Mouse (Mus musculus) kidney, postnatal 0 days (tissue): ENCODE measurements at regions not wholly inside any gene's neighbourhood (a gene's known extent, or its start where the extent isn't known, plus 50 kb on each side); places are given as distances from the start of the nearest gene placed in this dataset.

Experiments used
- ATAC-seq: fragments of 200-750 bp; cut with Nextera tagmentation; replicated peaks from 2 replicates; pipeline ENCODE4 v1.8.0; 2017; ENCODE audit warnings: low read depth, moderate number of reproducible peaks, moderate TSS enrichment, moderate library complexity; ENCODE audit not compliant: low FRiP score
- DNase-seq: peaks from one replicate; pipeline ENCODE4 v3.0.0-alpha.2; 2016; ENCODE audit warnings: low spot score
- H3K27ac ChIP-seq: fragments of 300-500 bp; sonication (generic); 2 replicates; pipeline ENCODE4 v1.5.1; 2014; ENCODE audit warnings: mild to moderate bottlenecking
- H3K27me3 ChIP-seq: fragments of 300-500 bp; sonication (generic); 2 replicates; pipeline ENCODE4 v1.6.1; 2014; ENCODE audit warnings: low read length, mixed read lengths; ENCODE audit not compliant: insufficient read depth
- H3K36me3 ChIP-seq: fragments of 300-500 bp; sonication (generic); 2 replicates; pipeline ENCODE4 v1.6.1; 2014; ENCODE audit warnings: low read length, mixed read lengths; ENCODE audit not compliant: insufficient read depth
- H3K4me1 ChIP-seq: fragments of 300-500 bp; sonication (generic); replicated peaks from 2 replicates; pipeline ENCODE4 v1.6.1; 2014; ENCODE audit warnings: antibody characterized with exemption, low read length, mixed read lengths; ENCODE audit not compliant: insufficient read depth
- H3K4me2 ChIP-seq: fragments of 300-500 bp; sonication (generic); 2 replicates; pipeline ENCODE4 v1.6.1; 2014; ENCODE audit warnings: mild to moderate bottlenecking, low read length, moderate library complexity, mixed read lengths
- H3K4me3 ChIP-seq: fragments of 300-500 bp; sonication (generic); replicated peaks from 2 replicates; pipeline ENCODE4 v1.5.1; 2014; ENCODE audit warnings: low read depth, low read length
- H3K9ac ChIP-seq: fragments of 300-500 bp; sonication (generic); 2 replicates; pipeline ENCODE4 v1.6.1; 2014; ENCODE audit warnings: low read depth, low read length
- H3K9me3 ChIP-seq: fragments of 300-500 bp; sonication (generic); replicated peaks from 2 replicates; pipeline ENCODE4 v1.6.1; 2016; ENCODE audit warnings: low read length, inconsistent platforms, mixed read lengths
- CTCF ChIP-seq: IDR thresholded peaks from 2 replicates; pipeline ENCODE4 v1.5.1; 2016; ENCODE audit warnings: antibody characterized with exemption, low read depth, mild to moderate bottlenecking, moderate library complexity
- WGBS: fragments of 180-500 bp; shearing (Covaris S2); extraction: QIAGEN DNeasy Blood & Tissue Kit; methylation state at CpG from one replicate; pipeline ENCODE4 v1.1.7; 2014; 5-methylcytosine and 5-hydroxymethylcytosine counted together

DNA sequence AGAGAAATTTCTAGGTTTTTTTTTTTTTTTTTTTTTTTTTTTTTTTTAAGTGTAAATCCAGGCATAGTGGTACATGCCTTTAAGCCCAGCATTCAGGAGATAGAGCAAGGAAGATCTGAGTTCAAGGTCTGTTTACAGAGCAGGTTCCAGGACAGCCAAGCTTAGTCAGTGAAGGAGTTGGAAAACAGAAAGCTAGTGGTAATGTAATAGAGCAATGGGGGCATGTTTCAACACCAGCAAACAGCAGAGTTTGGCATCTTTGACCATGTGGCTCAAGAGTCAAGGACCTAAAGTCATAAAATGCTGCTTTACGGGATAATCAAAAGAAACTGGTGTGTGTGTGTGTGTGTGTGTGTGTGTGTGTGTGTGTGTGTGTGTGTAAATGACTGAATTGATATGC lies 113.3 kb upstream of the Slc25a13 start:
- no peak overlapping the region for H3K4me3 ChIP-seq
- no peak for ATAC-seq
- no peaks in the 10 kb centered on the region for H3K36me3 ChIP-seq
- no peak overlapping the region for H3K27ac ChIP-seq
- H3K27me3 ChIP-seq = no peaks in the 10 kb centered on the region
- no peaks in the 10 kb centered on the region for H3K4me1 ChIP-seq
- no peak for TF ChIP-seq CTCF
- 100% methylated on average over 1 of the region's 1 CpGs for WGBS
- no peaks in the 10 kb centered on the region; the same call in 1 of the 2 replicates for H3K9me3 ChIP-seq
- no peak overlapping the region for H3K9ac ChIP-seq
- no peak for DNase-seq
- H3K4me2 ChIP-seq = no peak overlapping the region

DNA sequence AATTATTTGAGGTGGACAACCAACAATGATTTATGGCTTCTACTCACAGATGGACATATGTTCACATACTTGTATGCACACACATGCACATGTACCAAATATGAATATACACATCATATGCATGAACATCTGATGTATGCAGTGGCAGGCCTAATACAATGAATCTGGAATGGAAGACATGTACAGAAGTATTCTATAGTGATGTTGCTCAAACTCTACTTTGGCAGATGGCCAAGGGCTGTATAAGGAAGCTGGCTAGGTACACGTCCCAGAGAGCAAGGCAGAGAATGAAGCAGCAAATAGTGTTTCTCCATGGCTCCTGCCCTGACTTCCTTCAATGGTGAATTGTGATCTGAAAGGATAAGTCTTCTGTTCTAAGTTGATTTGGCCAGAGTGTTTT lies 108.5 kb upstream of the Slc25a13 start:
- no peak for ATAC-seq
- H3K4me3 ChIP-seq = no peak overlapping the region
- 23% methylated on average over 1 of the region's 1 CpGs for WGBS
- H3K27ac ChIP-seq = no peak overlapping the region
- no peak for TF ChIP-seq CTCF
- no peak overlapping the region for H3K4me2 ChIP-seq
- no peaks in the 10 kb centered on the region for H3K4me1 ChIP-seq
- H3K27me3 ChIP-seq = no peaks in the 10 kb centered on the region
- DNase-seq = no peak
- no peaks in the 10 kb centered on the region for H3K36me3 ChIP-seq
- H3K9me3 ChIP-seq = no peaks in the 10 kb centered on the region; the same call in 1 of the 2 replicates
- H3K9ac ChIP-seq = no peak overlapping the region

DNA sequence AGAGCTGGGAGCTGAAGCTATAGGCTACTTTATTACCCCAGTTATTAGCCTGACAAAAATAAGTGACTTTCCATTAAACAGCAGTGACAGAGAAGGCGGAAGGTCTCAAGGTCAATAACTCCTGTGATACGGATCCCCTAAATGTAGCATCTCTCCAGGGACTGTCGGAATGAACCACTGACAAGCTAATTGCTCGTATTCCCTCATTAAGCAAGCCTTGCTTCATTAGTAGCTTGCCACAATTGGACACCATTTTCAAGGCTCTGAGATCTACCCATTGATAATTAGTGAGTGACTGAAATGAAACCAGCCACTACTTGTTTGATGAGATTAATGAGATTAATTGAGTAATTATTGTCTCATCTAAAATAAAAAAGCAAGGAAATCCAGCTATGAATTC lies 99.8 kb upstream of the Slc25a13 start:
- Histone ChIP-seq H3K27me3 (no peaks in the 10 kb centered on the region), H3K27ac (no peak overlapping the region), H3K4me1 (no peaks in the 10 kb centered on the region), H3K9me3 (no peaks in the 10 kb centered on the region), H3K36me3 (no peaks in the 10 kb centered on the region), H3K9ac (no peak overlapping the region), H3K4me2 (no peak overlapping the region), H3K4me3 (no peak overlapping the region)
- no peak for TF ChIP-seq CTCF
- ATAC-seq (no peak), DNase-seq (no peak)
- WGBS = 50% methylated on average over 4 of the region's 4 CpGs

DNA sequence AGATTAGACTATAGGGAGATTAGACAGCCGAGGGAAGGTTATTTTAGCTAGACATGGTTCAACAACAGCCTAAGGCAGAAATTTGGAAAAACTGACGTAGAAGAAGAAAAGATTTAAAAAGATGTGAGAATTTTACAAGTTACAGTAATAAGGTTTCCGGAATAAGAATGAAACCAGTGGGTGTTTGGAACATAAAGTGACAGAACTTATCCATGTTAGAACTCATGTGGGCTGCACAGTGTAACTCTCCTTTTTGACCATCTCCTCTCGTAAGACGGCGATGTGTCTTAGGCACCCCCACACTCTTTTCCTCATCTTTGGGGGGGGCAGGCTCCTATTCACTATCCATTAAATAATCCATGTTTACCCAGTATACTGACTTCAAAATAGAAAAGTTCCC lies 96.2 kb upstream of the Slc25a13 start:
- H3K27me3 ChIP-seq = no peaks in the 10 kb centered on the region
- no peaks in the 10 kb centered on the region for H3K9me3 ChIP-seq
- no peak for ATAC-seq
- H3K36me3 ChIP-seq = no peaks in the 10 kb centered on the region
- H3K27ac ChIP-seq = no peak overlapping the region
- H3K4me1 ChIP-seq = no peaks in the 10 kb centered on the region
- H3K4me3 ChIP-seq = no peak overlapping the region
- TF ChIP-seq CTCF = no peak
- H3K4me2 ChIP-seq = no peak overlapping the region
- 87% methylated on average over 6 of the region's 6 CpGs for whole genome bisulfite sequencing
- no peak for DNase-seq
- no peak overlapping the region for H3K9ac ChIP-seq

DNA sequence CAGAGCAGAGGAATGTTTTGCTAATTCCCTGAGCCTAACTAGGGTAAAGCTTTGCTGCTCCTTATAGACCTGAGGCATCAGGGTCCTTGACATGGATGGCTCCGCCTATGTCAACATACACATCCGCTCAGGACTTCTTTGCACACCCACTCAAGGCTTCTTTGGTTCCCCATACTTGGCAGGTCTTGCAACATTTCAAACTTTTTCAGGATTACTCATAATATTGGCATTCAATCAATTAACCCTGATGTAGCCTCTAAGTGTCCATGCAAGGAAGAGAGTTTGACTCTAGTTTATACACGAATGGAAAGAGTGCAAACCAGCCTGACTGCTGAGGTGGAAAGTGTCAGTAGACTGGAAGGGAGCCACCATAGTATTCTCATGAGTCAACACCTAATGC lies 93.2 kb upstream of the Slc25a13 start:
- DNase-seq (no peak), ATAC-seq (no peak)
- Histone ChIP-seq H3K36me3 (no peaks in the 10 kb centered on the region), H3K27me3 (no peaks in the 10 kb centered on the region), H3K4me2 (no peak overlapping the region), H3K27ac (no peak overlapping the region), H3K9ac (no peak overlapping the region), H3K4me1 (no peaks in the 10 kb centered on the region), H3K4me3 (no peak overlapping the region), H3K9me3 (no peaks in the 10 kb centered on the region)
- WGBS = 85% methylated on average over 3 of the region's 3 CpGs
- TF ChIP-seq CTCF = no peak

DNA sequence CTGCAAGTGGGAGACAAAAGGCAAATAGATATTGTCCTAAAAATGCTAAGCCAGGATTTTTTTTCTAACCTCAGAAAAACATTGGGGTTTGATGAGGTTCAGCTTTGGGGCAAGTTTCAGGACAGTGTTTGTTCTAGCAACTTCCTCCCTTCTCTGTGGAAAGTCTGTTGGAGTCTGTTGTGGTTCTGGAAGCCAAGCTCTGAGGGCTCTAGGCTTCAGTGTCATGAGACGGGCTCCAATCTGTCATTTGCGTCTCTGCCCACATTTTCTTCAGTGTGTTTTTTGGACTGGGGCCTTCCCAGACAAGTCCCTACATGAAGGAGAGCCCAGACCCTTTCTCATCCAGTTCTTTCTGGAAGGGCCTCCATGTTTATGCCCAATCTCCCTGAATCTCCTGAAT lies 90.6 kb upstream of the Slc25a13 start:
- Histone ChIP-seq H3K4me1 (no peaks in the 10 kb centered on the region), H3K4me3 (no peak overlapping the region), H3K9ac (no peak overlapping the region), H3K9me3 (no peaks in the 10 kb centered on the region), H3K27me3 (no peaks in the 10 kb centered on the region), H3K4me2 (no peak overlapping the region), H3K36me3 (no peaks in the 10 kb centered on the region), H3K27ac (no peak overlapping the region)
- no peak for TF ChIP-seq CTCF
- WGBS = 68% methylated on average over 2 of the region's 2 CpGs
- DNase-seq (no peak), ATAC-seq (no peak)

DNA sequence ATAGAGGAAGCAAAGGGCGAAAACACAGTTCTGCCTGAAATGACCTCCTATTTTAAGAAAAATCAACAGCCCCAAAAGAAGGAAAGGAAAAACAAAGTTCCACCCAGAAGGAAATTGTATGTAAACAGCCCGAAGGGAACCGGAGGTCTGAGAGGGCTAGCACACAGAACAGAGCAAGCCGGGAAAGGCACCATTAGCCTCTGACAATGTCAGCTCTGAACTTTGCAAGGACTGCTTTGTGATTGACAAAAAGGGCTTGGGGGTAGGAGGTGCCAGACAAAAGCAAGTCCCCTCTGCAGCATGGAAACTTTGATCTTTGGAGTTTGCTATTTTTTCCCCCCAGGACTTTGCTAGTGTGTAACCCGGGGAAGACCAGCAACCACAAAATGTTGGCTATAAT lies 86.8 kb upstream of the Slc25a13 start:
- H3K9me3 ChIP-seq = no peaks in the 10 kb centered on the region
- H3K27ac ChIP-seq = no peak overlapping the region
- 40% methylated on average over 5 of the region's 5 CpGs for WGBS
- H3K4me1 ChIP-seq = no peaks in the 10 kb centered on the region
- no peak for ATAC-seq
- TF ChIP-seq CTCF = no peak
- no peaks in the 10 kb centered on the region for H3K36me3 ChIP-seq
- H3K4me2 ChIP-seq = no peak overlapping the region
- H3K27me3 ChIP-seq = no peaks in the 10 kb centered on the region
- H3K4me3 ChIP-seq = no peak overlapping the region
- no peak overlapping the region for H3K9ac ChIP-seq
- no peak for DNase-seq
